Mouse (Mus musculus): ENCODE measurements around the gene Sgo1.
"Not testable (repeated sequence)": the region's sequence is repeated elsewhere in the genome, so short reads cannot be mapped to it uniquely, and the experiment has no call there.

Gene Sgo1

GRCm38 (mm10) chr17:53688877-53689802 is at the start of gene Sgo1:
TSS of gene Sgo1 (minus strand) at chr17:53689333.
- CTCF ChIA-PET: no interaction called here

- CTCF ChIA-PET: not testable (repeated sequence)
Measured at GRCm38 (mm10) chr17:53718916-53719315, 29.8 kb upstream of the Sgo1 start.

GRCm38 (mm10) chr17:53718474-53718873 is 29.3 kb upstream of the Sgo1 start:
- CTCF ChIA-PET: no interaction called here

- CTCF ChIA-PET: not testable (repeated sequence)
Measured at GRCm38 (mm10) chr17:53715161-53715560, 26.0 kb upstream of the Sgo1 start.

- CTCF ChIA-PET: no interaction called here
Measured at GRCm38 (mm10) chr17:53714453-53714852, 25.3 kb upstream of the Sgo1 start.

GRCm38 (mm10) chr17:53697521-53697920 is 8.4 kb upstream of the Sgo1 start:
- CTCF ChIA-PET: not testable (repeated sequence)

- CTCF ChIA-PET: no interaction called here
Measured at GRCm38 (mm10) chr17:53694039-53694438, 4.9 kb upstream of the Sgo1 start.

GRCm38 (mm10) chr17:53689946-53690345 is 813 bp upstream of the Sgo1 start:
- CTCF ChIA-PET: no interaction called here

- CTCF ChIA-PET: no interaction called here
Measured at GRCm38 (mm10) chr17:53688321-53688720, 812 bp downstream of the Sgo1 start.

GRCm38 (mm10) chr17:53678716-53679115 is 10.4 kb downstream of the Sgo1 start:
- CTCF ChIA-PET: no interaction called here

- CTCF ChIA-PET: no interaction called here
Measured at GRCm38 (mm10) chr17:53670453-53670852, 18.7 kb downstream of the Sgo1 start.

GRCm38 (mm10) chr17:53664703-53665382 is 24.3 kb downstream of the Sgo1 start:
- CTCF ChIA-PET: no interaction called here

- CTCF ChIA-PET: no interaction called here
Measured at GRCm38 (mm10) chr17:53664267-53664666, 24.9 kb downstream of the Sgo1 start.

GRCm38 (mm10) chr17:53661056-53661840 is 27.9 kb downstream of the Sgo1 start:
- CTCF ChIA-PET: no interaction called here

GRCm38 (mm10) chr17:53659738-53660137 is 29.4 kb downstream of the Sgo1 start:
- CTCF ChIA-PET: no interaction called here

- CTCF ChIA-PET: no interaction called here
Measured at GRCm38 (mm10) chr17:53659230-53659629, 29.9 kb downstream of the Sgo1 start.

GRCm38 (mm10) chr17:53658668-53659067 is 30.5 kb downstream of the Sgo1 start:
- CTCF ChIA-PET: no interaction called here

- CTCF ChIA-PET: not testable (repeated sequence)
Measured at GRCm38 (mm10) chr17:53657391-53657790, 31.7 kb downstream of the Sgo1 start.

GRCm38 (mm10) chr17:53656369-53656860 is 32.7 kb downstream of the Sgo1 start:
- CTCF ChIA-PET: no interaction called here

GRCm38 (mm10) chr17:53655959-53656358 is 33.2 kb downstream of the Sgo1 start:
- CTCF ChIA-PET: no interaction called here

GRCm38 (mm10) chr17:53655081-53655480 is 34.1 kb downstream of the Sgo1 start:
- CTCF ChIA-PET: no interaction called here

GRCm38 (mm10) chr17:53654596-53654995 is 34.5 kb downstream of the Sgo1 start:
- CTCF ChIA-PET: no interaction called here
